Comparison of ENCODE assay signal across 13 mouse cellular contexts in the genomic region with DNA sequence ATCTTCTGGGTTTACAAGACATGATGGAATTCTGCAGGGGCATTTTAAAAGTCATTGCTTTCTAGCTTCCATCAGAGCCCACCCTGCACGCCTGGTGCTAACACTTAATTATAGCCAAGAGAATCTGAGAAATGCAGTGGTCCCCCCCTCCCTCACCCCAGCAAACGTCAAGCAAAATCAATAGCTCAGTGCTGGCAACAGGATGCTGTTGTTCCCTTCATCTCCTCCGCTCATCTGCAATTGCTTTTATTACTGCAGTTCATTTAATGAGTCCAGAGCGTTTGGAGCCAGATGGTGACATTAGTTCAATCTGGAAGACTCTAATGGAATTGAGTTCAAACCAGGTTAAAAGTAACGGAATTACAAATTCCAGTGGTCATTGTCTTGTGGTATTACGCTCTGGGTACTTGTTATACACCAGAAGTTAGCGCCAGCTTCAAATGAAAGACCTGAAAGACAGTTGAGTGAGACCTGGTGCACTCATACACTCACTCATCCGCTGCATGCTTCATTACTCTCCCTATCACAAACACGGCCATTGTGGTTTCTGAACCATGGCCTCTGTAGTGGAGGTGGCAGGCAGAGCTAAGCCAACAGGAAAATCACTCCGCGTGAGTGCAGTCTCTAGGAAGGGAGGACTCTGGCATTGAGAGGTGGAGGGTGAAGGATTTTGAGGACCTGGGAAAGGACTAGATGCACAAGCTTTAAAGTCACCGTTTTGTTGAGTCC. TPM values are rescaled to one million over a fixed set of nuclear protein-coding genes. Genes with fewer than 3 reads are reported as not detected.
A peak's percentile ranks its signal among the peaks of the same experiment; 100 is the strongest.
DNase-seq lines count a peak whose midpoint lies in the region; ATAC-seq lines count a peak whose summit lies in the region.
"Had no signal": no experiment of that assay in that cellular context is flagged by ENCODE, and none has a peak within 500 bp of the region (broad histone marks: within the 10 kb centered on the region; RNA-seq: fewer than 3 reads in every experiment).

No protein-coding gene starts in this region.

- DNase-seq in embryo, embryonic 11 days: peak; percentile 14
- no peak for DNase-seq in embryo, embryonic 9.5 days (ENCODE audit: extremely low spot score)
- DNase-seq in midbrain, embryonic 10.5 days (ENCODE audit: low spot score): no peak
- DNase-seq in layer of hippocampus, adult 9-10 months (ENCODE audit: low spot score): no peak
- no peak for DNase-seq in natural killer cell, adult 2 months (ENCODE audit: low spot score in 2 of 2)
- no peak for DNase-seq in thymus, postnatal 0 days (ENCODE audit: low spot score)
- DNase-seq: cerebellum, postnatal 10 days; gastrocnemius, postnatal 25 days; lung, postnatal 14 days; right cerebral cortex, postnatal 4 days had no signal

- H3K36me3 ChIP-seq in midbrain, embryonic 12.5 days: no peaks in the 10 kb centered on the region
- no peaks in the 10 kb centered on the region for H3K36me3 ChIP-seq in midbrain, embryonic 10.5 days
- no peaks in the 10 kb centered on the region for H3K36me3 ChIP-seq in liver, embryonic 15.5 days (replicated peaks)

- no peak for ATAC-seq in midbrain, embryonic 12.5 days (ENCODE audit: low FRiP score, low read depth)
- ATAC-seq in liver, embryonic 15.5 days (ENCODE audit: insufficient read depth): peak; percentile 43
- ATAC-seq: activated CD4-positive, CD25-positive, alpha-beta regulatory T cell, adult 4 months had no signal

- H3K4me2 ChIP-seq in midbrain, embryonic 12.5 days (replicated peaks): no peak overlapping the region
- H3K4me2 ChIP-seq in liver, embryonic 15.5 days: no peak overlapping the region

- no peak overlapping the region for H3K4me3 ChIP-seq in midbrain, embryonic 12.5 days
- no peak overlapping the region for H3K4me3 ChIP-seq in midbrain, embryonic 10.5 days
- no peak overlapping the region for H3K4me3 ChIP-seq in liver, embryonic 15.5 days (replicated peaks)

- peaks cover 3% of the 10 kb centered on the region; the same call in 1 of the 2 replicates for H3K4me1 ChIP-seq in midbrain, embryonic 12.5 days
- peaks cover 7% of the 10 kb centered on the region for H3K4me1 ChIP-seq in midbrain, embryonic 10.5 days
- H3K4me1 ChIP-seq in liver, embryonic 15.5 days (replicated peaks): 0 out of 2 replicates have a peak, but pooled peaks cover 2% of the 10 kb centered on the region

- no peak overlapping the region for H3K9ac ChIP-seq in midbrain, embryonic 12.5 days (replicated peaks)
- no peak overlapping the region for H3K9ac ChIP-seq in liver, embryonic 15.5 days

- 58% methylated on average over 12 of the region's 12 CpGs for WGBS in midbrain, embryonic 12.5 days
- 74% methylated on average over 12 of the region's 12 CpGs for WGBS in midbrain, embryonic 10.5 days
- 51% methylated on average over 12 of the region's 12 CpGs for WGBS in liver, embryonic 15.5 days (ENCODE audit: insufficient replicate concordance)

- H3K9me3 ChIP-seq in midbrain, embryonic 12.5 days: no peaks in the 10 kb centered on the region
- no peaks in the 10 kb centered on the region for H3K9me3 ChIP-seq in midbrain, embryonic 10.5 days (replicated peaks)
- no peaks in the 10 kb centered on the region for H3K9me3 ChIP-seq in liver, embryonic 15.5 days (replicated peaks)

- H3K27ac ChIP-seq in midbrain, embryonic 12.5 days (replicated peaks): 0 out of 2 replicates have a peak overlapping the region, but pooled peaks have one; percentile 20
- no peak overlapping the region for H3K27ac ChIP-seq in midbrain, embryonic 10.5 days (replicated peaks)
- H3K27ac ChIP-seq in liver, embryonic 15.5 days (replicated peaks): peak overlapping the region; percentile 59

- no peaks in the 10 kb centered on the region for H3K27me3 ChIP-seq in midbrain, embryonic 12.5 days
- H3K27me3 ChIP-seq in midbrain, embryonic 10.5 days (ENCODE audit: low read depth, poor library complexity, severe bottlenecking): no peaks in the 10 kb centered on the region
- no peaks in the 10 kb centered on the region for H3K27me3 ChIP-seq in liver, embryonic 15.5 days

RNA-seq across cellular contexts. Expression of a gene that starts 0.5 kb away (rescaled TPM):
- 2.4 TPM in 1 of 2 replicates, not detected in the other for polyA plus RNA-seq in midbrain, embryonic 12.5 days (2016; fragmentation: Nextera tagmentation; extraction: Ambion mirVana)
- polyA plus RNA-seq in midbrain, embryonic 10.5 days (2016; fragmentation: Nextera tagmentation; extraction: Ambion mirVana): not detected in 2 replicates
- 386 and 409 TPM in 2 replicates for polyA plus RNA-seq in liver, embryonic 15.5 days (2015; fragmentation: Nextera tagmentation; extraction: Ambion mirVana)
- 0.83 and 0.84 TPM in 2 replicates for polyA plus RNA-seq in thymus, postnatal 0 days (2015; fragmentation: Nextera tagmentation; extraction: Ambion mirVana)
- polyA plus RNA-seq: activated CD4-positive, CD25-positive, alpha-beta regulatory T cell, adult 4 months had no signal

Comparison
In these comparisons a context has a peak if more than half of its experiments do, and no peak if none do; other contexts are left out.
1. RNA of a gene that starts 0.5 kb away (polyA plus RNA-seq): 386 to 409 TPM in liver, embryonic 15.5 days; 0.83 to 0.84 TPM in thymus, postnatal 0 days, 2.4 TPM in midbrain, embryonic 12.5 days and not detected in midbrain, embryonic 10.5 days; every median in the first group is over 100 times any median in the second.